Mouse (Mus musculus): ENCODE data around the gene Dtnb. TPM values are rescaled to one million over a fixed set of nuclear protein-coding genes. Genes with fewer than 3 reads are reported as not detected.

The Dtnb gene
- total RNA-seq, 2 experiments from 2014 or later = 120 TPM

DNA sequence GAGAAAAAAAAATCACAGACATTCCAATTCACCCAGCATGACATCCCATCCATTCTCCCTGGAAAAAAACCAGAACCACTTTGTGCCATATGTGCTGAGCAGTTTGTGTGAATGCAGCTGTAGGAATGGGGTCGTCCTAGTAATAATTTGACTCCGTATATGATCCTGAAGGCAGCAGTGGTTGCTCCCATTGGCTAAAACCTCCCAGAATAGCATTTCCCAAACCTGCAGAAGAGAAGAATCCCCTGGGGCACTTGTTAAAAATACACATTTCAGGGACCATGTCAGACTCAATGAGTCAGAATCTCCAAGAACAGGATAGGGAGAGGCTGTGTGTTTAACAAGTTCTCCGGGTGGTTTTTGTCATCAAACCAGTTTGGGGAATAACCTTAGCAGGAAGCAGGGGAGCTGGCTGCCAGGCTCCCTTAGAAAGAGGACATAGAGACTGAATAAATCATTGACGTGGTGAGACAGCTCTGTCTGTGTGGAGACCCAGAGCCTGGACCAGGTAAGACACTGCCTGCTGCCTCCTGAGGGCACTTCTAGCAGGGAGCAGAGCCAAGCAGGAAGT, 147.1 kb downstream of the Dtnb start:
- intact Hi-C loops (cut with DNase I) = no loop called here
- no peak for DNase-seq (ENCODE audit: low spot score in 2 of 2)

DNA sequence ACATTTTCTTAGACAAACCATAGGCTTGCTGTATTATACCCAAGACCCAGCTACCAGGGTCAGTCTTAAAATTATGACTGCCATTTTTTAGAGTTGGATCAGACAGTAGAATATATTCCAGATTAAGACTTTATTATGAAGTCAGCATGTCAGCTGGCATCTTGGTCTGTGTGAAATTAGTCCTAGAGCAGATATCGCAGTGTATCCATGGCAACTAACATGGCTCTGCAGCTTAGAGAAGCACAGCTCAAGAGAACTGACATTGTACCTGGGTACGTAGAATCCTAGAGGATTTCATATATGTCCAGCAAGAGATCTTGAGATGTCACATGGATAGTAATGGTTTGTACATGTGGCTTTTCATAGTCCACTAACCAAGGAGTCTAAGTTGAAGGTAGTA, 148.3 kb downstream of the Dtnb start:
- no peak for DNase-seq (ENCODE audit: low spot score in 2 of 2)
- intact Hi-C loops (cut with DNase I) = no loop called here

DNA sequence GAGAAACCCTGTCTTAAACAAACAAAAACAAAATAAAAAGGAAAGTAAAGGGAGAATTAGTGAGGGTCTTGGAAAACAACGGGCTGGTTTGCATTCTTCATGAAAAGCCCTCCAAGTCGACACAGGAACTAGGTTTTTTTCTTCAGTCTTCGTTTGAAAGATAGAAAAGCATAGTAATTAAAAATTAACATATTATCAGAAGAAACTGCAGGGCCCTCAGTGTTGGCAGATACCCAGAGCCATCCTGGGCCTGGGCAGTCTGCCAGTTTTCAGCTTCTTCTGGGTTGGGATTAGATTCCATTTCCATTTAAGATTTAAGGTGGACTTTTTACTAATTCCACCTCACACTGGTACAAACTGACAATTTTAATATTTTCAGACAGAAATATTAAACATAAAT, 151.6 kb downstream of the Dtnb start:
- DNase-seq (ENCODE audit: low spot score in 2 of 2) = no peak
- intact Hi-C loops (cut with DNase I) = no loop called here

DNA sequence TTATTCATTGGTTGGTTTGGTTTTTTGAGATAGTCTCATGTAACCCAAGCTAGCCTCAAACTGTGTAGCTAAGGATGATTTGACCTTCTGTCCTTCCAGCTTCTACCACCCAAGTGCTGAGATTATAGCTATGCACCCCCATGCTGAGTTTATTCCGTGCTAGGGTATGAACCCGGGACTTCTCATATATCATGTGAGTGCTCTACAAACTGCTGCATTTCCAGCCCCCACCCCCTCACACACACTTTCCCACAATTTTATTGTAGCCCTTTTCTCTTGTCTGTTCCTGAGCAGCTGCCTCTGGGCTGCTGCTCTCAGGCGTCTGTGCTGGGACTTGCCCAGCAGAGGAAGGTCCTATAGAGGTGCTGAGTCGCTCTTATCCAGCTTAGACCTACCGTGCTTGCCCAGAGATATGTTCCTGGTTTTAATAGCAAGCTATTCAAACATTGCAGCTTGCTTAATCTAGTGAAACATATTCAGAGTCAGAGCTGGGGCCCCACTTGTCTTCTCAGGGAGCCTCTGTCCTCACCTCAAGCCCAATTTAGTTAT, 152.7 kb downstream of the Dtnb start:
- intact Hi-C loops (cut with DNase I) = no loop called here
- DNase-seq (ENCODE audit: low spot score in 2 of 2) = no peak

DNA sequence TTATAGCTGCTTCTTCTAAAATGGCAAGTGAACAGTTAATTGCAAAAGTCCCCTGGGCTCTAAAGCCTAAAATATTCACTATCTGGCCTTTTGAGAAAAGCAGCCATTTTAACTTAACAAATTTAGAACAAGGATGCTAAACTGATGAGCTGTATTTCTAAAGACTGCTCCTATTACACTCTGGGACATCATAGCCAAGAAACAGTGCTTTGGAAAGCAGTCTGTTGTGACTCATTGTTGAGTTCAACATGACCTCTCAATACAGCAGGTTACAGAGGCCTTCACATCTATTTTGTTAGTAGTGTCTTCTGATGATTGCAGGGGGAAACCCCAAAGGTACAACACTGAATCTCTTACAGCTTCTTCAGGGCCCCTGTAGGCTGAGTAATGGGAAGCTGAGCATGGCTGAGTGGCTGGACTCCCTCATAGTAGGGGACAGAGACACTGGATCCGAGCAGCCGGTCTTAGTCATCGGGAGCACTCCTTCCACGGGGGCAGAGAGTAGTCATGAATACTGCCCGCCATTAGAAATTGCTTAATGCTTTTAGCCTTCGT, 157.4 kb downstream of the Dtnb start:
- DNase-seq (ENCODE audit: low spot score in 2 of 2) = no peak
- intact Hi-C loops (cut with DNase I) = no loop called here

DNA sequence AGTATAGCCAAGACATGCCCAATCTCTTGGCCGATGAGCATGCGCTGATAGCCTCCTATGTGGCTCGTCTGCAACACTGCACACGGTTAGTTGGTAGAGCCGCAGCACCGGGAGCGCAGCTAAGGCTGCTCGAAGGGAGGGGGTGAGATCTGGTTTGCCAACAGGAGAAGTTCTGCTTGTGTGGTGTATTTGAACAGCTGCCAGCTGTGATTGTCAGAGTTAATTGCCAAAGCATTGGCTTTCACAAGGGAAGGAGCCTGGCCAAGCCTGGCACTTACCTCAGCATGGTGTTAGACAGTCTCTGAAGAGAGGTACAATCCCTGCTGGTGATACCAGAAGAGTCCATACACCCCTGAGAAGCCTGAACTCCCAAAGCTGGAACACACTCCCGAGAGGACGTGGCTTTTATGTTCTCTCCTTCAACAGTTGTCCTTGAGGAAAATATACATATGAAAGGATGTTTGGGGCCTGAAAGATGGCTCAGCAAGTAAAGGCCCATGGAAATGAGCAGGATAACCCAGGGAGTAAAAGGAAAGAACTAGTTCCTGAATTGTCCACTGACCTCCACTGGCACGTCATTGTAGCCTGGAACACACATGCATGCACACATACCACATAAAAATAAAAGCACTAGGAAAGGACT, 160.6 kb downstream of the Dtnb start:
- intact Hi-C loops (cut with DNase I) = no loop called here
- DNase-seq (ENCODE audit: low spot score in 2 of 2) = peak in 1 of 2 experiments; percentile 17

DNA sequence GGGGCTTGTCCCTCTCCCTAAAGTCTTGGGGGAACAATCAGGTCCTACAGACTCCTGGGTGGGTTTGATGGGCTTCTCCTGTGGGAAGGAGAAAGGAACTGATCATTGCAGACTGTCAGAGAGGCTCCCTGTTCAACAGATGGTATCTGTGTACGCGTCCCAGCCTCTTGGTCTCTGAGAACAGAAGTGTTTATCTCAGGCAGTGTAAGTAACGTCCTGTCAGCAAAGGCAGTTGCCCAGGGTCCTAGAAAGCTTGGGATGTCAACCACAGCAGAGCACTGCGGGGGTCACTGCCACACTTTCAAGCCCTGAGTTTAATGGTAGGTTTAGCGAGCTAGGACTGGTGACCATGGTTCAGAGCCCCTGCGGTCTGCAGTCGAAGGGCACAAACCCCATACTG, 161.1 kb downstream of the Dtnb start:
- no peak for DNase-seq (ENCODE audit: low spot score in 2 of 2)
- intact Hi-C loops (cut with DNase I) = no loop called here

DNA sequence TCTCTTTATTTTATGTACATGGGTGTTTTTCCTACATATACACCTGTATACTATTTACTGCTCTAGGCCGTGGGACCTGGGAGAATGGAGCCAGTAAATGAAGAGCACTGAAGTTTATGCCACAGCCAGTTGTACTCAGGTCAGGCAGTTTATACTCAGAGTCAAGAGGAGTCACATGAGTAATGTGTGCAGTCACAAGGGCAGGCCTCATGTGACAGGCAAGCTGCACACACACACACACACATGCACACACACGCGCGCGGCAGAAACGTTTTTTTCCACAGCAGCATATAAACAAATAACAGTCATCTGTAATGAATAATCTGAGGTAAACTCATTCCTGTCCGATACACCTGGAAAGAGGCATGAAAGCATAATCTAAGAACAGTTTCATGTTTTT, 164.8 kb downstream of the Dtnb start:
- no peak for DNase-seq (ENCODE audit: low spot score in 2 of 2)
- intact Hi-C loops (cut with DNase I) = no loop called here

DNA sequence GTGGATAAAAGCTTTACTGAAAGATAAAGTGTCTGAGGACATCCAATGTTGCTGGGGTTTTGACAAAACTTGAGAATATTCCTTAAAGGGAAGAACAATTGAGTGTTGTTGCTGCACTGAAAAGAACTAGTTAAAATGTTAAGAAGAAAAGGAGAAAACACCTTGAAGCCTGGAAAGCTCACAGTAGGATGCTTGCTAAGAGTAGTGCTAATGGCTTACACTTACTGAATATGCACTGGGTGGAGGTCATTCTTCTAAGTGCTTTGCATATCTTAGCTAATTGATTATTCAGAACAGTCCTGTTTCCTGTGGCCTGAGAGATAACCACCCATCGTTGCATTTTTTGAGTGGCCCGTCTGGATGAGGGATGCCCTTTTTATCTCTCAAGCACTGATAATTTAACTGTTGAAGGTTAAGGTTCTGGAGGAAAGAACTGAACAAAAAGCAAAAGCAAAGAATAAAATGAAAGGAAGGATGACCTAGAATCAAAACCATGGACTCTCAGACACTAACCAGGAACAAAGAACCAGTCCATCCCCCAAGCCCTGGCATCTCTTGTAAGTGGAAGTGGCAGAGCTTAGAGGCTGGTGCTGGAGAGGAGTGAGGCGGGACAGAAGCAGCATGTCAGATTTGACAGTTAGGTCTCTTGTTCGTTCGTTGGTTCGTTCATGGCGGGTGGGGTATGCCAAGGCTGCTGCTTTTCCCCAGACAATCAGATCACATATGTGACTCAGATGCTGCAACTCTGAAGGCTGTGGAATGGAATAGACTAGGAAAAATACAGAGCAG, 166.8 kb downstream of the Dtnb start:
- intact Hi-C loops (cut with DNase I) = no loop called here
- DNase-seq (ENCODE audit: low spot score in 2 of 2) = no peak

DNA sequence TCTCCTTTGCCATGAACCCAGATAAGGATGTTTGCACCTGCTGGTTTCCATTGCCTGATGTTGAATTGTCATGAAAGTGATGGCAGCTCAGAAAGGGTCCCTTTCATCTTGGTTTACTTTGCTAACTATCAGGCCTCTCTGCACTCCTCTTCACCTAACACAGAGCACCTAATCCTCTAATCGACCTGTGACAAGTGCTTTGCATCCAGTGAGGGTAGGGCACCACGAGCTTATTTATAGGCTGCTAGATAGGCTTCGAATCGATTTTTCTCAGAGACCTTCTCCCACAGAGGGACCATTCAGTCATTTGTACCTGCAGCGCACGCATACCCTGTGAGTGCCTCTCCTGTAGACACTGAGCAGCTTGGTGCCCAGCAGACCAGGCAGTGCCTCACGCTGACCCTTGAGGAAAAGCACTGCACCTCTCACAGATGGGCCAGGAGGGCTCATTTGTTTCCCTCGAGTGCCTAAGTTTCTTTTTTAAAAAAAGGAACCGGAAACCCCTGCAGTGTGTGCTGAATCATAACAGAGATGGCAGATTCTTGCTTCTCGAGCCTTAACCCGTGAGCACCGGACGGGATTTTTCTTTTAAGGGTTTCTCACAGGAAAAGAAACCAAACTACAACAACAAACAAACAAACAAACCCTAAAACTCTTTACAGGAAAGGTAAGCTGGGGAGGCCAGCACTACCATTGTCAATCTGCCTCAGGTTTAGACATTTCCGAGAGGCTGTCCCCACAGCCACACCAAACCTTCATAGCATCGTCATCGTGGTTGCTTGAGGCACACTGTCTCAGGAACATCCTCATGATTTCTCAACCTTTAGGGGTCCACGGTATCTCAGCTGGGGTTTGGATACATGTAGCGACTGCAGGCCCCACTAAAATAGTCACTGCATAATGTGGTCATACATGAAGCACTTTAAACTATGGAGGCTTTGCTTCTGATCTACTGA, 167.8 kb downstream of the Dtnb start:
- intact Hi-C loops (cut with DNase I) = no loop called here

DNA sequence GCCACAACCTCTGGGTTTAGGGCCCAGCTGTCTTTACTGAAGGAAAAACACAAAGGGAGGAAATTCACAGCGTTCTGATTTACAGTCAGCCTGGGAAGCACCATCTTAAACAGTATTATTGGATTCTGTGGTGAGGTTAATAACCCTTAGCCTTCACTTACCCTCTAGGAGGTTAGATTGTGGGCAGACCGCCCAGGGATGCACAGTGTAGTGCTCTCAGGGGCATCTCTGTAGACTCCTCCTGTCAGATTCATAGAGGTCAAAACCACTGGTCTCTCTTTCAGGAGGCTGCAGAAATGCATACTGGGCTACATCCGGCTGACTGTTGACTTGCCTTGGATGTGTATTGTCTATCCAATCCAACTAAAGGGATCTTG, 168.5 kb downstream of the Dtnb start:
- no peak for DNase-seq (ENCODE audit: low spot score in 2 of 2)
- intact Hi-C loops (cut with DNase I) = no loop called here

More for the DNA sequence above, 167.8 kb downstream of the Dtnb start:
- DNase-seq (ENCODE audit: low spot score in 2 of 2) = no peak

DNA sequence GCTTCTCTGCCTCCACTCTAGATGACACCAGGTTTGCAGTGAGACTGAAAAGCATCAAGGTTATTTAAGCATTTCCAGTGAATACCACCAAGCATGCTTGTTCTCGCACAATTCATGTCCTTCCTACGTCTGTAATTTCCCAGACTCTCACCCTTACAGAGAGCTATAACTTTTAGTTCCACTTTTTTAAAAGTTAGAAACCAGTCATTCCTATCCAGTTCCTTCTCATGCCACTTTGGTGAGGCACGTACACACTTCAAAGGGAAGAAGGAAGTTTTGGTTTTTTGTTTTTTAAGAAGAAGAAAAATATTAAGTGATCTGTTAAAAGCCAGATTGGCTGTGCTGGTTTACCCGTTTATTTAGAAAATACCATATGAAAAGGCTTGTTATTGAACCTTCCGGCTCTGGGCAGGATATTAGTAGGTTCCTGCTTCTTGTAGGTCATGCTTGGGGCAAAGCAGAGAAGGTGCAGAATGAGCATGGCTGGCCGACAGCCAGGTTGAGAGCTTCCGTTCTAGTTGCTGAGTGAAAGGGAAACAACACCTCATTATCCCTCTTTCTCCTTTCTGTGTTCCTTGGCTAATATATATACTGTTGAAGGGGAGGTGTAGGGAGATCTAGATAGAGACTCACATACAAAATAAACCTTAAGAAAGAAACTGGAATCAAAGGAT, 173.4 kb downstream of the Dtnb start:
- DNase-seq (ENCODE audit: low spot score in 2 of 2) = no peak
- intact Hi-C loops (cut with DNase I) = no loop called here

DNA sequence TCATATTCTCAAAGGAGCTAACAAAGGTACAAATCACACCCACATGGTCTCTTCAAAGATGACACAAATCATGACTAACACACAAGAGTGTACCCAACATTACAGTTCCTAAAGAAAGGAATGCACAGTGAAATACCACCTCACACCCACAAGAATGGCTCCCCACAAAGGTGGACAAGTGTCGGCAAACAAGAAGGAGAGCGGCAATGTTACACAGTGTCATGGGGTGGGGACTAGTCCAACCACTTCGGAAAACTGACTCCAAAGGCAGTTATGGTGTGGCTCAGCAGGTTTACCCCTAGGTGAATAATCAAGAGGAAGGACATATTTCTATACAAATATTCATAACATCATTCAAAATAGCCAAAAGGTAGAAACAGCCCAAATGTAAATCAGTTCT, 174.2 kb downstream of the Dtnb start:
- intact Hi-C loops (cut with DNase I) = no loop called here

DNA sequence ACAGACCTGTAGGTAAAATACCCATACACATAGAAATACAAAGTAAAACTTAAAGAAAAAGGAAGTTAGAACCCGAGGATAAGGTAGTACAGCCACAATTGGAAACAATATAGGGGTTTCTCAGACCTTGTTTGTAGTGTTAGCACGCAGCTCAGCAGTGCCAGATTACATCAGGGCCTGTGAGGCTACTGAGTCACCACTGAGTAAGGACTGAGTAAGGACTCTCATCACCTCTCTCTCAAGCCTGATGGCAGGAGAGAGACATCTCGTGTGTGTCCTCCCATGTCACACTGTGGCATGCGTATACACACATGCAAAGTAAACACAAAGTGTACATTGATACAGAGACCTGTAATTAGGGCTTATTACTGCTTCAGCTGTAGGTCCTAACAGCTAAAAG, 175.4 kb downstream of the Dtnb start:
- intact Hi-C loops (cut with DNase I) = no loop called here
- DNase-seq (ENCODE audit: low spot score in 2 of 2) = no peak

More for the DNA sequence above, 174.2 kb downstream of the Dtnb start:
- no peak for DNase-seq (ENCODE audit: low spot score in 2 of 2)

DNA sequence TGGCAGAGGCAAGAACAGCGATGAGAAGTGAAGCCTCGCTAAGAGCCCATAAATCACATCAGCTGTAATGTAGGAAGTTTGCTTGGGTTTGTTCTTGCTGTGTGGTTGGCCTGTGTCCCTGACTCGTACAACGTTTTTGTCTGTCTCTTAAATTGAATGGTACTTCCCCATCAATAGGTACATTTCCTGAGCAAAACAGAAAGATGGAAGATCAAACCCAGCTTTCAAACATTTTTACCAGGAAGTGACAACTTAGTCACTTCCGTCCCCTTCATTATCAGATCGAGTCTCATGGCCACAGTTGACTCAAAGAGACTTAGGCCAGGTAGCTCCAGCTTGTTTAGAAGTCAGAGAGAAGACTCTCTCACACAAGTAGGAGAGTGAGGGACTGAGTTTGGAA, 183.3 kb downstream of the Dtnb start:
- intact Hi-C loops (cut with DNase I) = no loop called here
- no peak for DNase-seq (ENCODE audit: low spot score in 2 of 2)

DNA sequence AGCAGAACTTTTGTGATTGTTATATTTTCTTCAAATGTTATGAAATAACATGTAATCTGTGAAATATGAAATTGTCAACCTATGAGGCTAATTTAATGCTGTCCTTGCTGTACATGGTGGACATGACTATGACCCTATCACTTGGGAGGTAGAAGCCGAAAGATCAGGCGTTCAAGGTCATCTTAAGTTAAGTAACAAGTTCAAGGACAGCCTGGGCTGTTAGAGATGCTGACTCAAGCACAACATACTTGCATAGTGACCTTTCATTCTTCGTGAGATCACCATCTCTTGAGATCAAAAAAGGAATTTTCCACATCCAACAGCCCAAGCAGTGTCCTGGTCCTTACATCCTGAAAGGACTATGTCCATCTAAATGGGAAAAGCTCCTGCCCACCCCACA, 184.0 kb downstream of the Dtnb start:
- no peak for DNase-seq (ENCODE audit: low spot score in 2 of 2)
- intact Hi-C loops (cut with DNase I) = no loop called here

DNA sequence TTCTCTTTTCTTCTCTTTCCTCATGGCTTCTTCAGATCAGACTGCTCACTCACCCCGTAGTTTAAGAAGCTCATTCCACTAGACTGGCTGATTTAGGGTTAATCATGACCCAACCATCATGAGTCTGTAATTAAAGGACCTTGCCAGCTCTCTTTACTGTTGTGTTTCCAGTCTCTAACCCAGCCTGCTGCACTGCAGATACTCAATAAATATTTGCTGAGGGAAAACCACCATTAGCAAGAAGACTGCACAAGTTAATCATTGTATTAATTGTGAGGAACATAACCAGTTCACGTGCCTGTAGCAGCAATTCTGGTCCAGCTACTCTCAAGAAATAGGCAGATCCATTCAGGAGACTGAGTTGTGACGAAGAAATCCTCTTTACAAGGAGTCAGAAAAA, 185.9 kb downstream of the Dtnb start:
- intact Hi-C loops (cut with DNase I) = no loop called here

DNA sequence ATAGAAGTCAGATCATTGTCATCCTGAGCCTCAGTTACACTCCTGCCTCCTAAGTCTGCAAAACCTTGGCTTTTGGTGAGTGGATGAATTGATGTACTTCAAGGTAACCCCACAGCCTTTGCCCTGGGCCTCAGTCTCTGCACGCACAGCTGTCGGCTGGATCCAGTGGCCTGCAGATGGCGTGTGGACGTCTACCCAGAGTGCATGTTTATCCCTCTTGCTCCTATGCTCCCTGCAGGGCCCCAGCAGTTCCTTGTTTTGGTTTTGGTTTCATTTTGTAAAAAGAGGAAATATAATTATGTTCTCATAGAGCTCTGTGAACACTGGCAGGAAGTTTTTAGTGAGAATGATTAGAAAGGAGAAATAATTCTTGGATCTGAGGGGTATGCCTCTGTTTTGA, 187.2 kb downstream of the Dtnb start:
- DNase-seq (ENCODE audit: low spot score in 2 of 2) = no peak
- intact Hi-C loops (cut with DNase I) = no loop called here

More for the DNA sequence above, 185.9 kb downstream of the Dtnb start:
- no peak for DNase-seq (ENCODE audit: low spot score in 2 of 2)
